Mouse (Mus musculus) testis, adult 2 months (tissue): ENCODE measurements around the gene Sox6.

Source experiments
- CTCF ChIP-seq: fragments of 200-500 bp; IDR thresholded peaks from 2 replicates; pipeline ENCODE4 v1.5.1; 2012; ENCODE audit warnings: low read depth, mild to moderate bottlenecking, inconsistent platforms, low read length, moderate library complexity; ENCODE audit not compliant: control insufficient read depth, insufficient read depth, insufficient replicate concordance
- POLR2A ChIP-seq: fragments of 200-500 bp; IDR thresholded peaks from 2 replicates; pipeline ENCODE4 v1.6.1; 2012; ENCODE audit warnings: low read depth, mild to moderate bottlenecking, inconsistent platforms, low read length, moderate library complexity; ENCODE audit not compliant: control insufficient read depth

- TF ChIP-seq POLR2A (no peak), CTCF (no peak)
Observed at GRCm38 (mm10) chr7:115568821-115569240, 469.8 kb downstream of the Sox6 start.
